Mouse (Mus musculus) heart, embryonic 10.5 days (tissue): ENCODE results near the gene Myrfl. TPM values are rescaled to one million over a fixed set of nuclear protein-coding genes. Genes with fewer than 3 reads are reported as not detected.

Experiments used
- DNase-seq: peaks from one replicate; pipeline ENCODE4 v3.0.0-alpha.2; 2017; ENCODE audit warnings: low spot score
- H3K27ac ChIP-seq: fragments of 300-500 bp; sonication (generic); 2 replicates; pipeline ENCODE4 v1.5.1; 2016; ENCODE audit warnings: mild to moderate bottlenecking
- H3K27me3 ChIP-seq: fragments of 300-500 bp; sonication (generic); 2 replicates; pipeline ENCODE4 v1.6.1; 2016; ENCODE audit warnings: mild to moderate bottlenecking; ENCODE audit not compliant: poor library complexity, insufficient read depth, severe bottlenecking
- H3K36me3 ChIP-seq: fragments of 300-500 bp; sonication (generic); 2 replicates; pipeline ENCODE4 v1.6.1; 2016; ENCODE audit warnings: mild to moderate bottlenecking, moderate library complexity
- H3K4me1 ChIP-seq: fragments of 300-500 bp; sonication (generic); 2 replicates; pipeline ENCODE4 v1.6.1; 2016; ENCODE audit warnings: mild to moderate bottlenecking
- H3K4me3 ChIP-seq: fragments of 300-500 bp; sonication (generic); 2 replicates; pipeline ENCODE4 v1.5.1; 2016; ENCODE audit warnings: mild to moderate bottlenecking, moderate library complexity
- H3K9me3 ChIP-seq: fragments of 300-500 bp; sonication (generic); 2 replicates; pipeline ENCODE4 v1.6.1; 2016; ENCODE audit warnings: mild to moderate bottlenecking, moderate library complexity
- WGBS: fragments of 180-500 bp; shearing (Covaris S2); methylation state at CpG from one replicate; pipeline ENCODE4 v1.1.7; 2016; 5-methylcytosine and 5-hydroxymethylcytosine counted together
- polyA plus RNA-seq: library from polyadenylated mRNA; unstranded; fragments of >200 nt; fragmentation: Nextera tagmentation; extraction: Ambion mirVana; gene quantifications from 2 replicates; pipeline ENCODE4 v1.2.1, GENCODE M21; 2016

Gene Myrfl
- polyA plus RNA-seq, 1 experiment from 2014 or later = 0.33 TPM

GRCm38 (mm10) chr10:116904503-116904908 lies 7.8 kb upstream of the Myrfl start:
- Histone ChIP-seq H3K27ac (no peak overlapping the region), H3K4me3 (no peak overlapping the region), H3K9me3 (no peaks in the 10 kb centered on the region), H3K4me1 (peaks cover 6% of the 10 kb centered on the region; the same call in 1 of the 2 replicates), H3K27me3 (no peaks in the 10 kb centered on the region), H3K36me3 (peaks cover 48% of the 10 kb centered on the region)
- DNase-seq = no peak
- WGBS = 85% methylated on average over 10 of the region's 10 CpGs

DNA sequence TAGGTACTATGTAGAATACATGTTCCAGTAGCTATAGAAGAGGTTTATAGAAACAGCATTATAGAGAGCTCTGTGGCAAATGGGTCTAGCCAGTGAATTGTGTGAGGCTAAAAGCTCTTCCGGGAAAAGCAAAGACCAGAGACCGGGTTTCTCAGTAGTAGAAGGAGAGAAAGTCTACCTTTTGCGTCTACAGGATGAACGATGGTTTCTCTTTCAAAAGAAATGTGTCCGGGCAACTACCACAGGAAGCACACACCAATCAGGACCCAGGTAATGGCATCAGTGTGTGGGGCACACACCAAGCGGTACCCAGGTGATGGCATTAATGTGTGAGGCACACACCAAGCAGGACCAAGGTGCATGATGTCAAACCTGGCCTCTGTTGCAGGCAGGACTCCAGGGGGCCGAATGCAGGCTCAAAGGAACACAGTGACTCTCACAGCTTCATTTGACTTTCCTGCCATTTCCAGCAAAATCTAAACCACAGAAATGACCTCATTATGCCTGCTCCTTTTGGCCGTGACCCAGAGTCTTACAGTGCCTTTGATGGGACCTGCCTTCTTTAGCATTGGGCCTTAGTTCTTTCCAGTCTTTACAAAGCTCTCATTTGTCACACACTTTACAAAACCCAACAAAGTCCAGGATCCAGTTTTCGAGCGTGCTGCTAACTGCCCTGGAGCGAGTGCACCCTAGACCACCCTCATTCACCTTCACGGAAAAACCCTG lies 1.4 kb downstream of the Myrfl start:
- Histone ChIP-seq H3K4me3 (no peak overlapping the region), H3K36me3 (no peaks in the 10 kb centered on the region), H3K27ac (no peak overlapping the region), H3K4me1 (peaks cover 9% of the 10 kb centered on the region; the same call in 1 of the 2 replicates), H3K9me3 (no peaks in the 10 kb centered on the region), H3K27me3 (no peaks in the 10 kb centered on the region)
- no peak for DNase-seq
- WGBS = 90% methylated on average over 12 of the region's 12 CpGs

DNA sequence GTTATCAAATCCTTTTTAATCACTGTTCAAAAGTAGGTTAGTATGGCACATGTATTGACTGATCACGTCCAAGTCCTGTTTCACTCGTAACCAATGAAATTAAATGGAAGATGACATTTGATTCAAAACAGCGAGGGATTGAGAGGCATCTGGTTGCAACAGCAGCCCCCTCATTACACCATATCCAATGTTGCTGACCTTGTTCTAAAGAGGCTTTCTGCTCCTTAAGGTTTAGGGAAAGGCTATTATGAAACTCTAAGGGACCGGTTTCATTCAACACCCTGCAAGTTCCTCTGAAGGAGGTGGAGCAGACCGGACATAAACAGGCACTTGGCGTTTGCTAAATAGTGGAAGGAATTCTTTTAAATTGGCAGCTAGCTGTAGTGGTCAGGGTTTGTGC lies 2.2 kb downstream of the Myrfl start:
- no peak overlapping the region for H3K27ac ChIP-seq
- WGBS = 84% methylated on average over 6 of the region's 6 CpGs
- H3K36me3 ChIP-seq = no peaks in the 10 kb centered on the region
- DNase-seq = no peak
- no peak overlapping the region for H3K4me3 ChIP-seq
- H3K9me3 ChIP-seq = no peaks in the 10 kb centered on the region
- peaks cover 9% of the 10 kb centered on the region; the same call in 1 of the 2 replicates for H3K4me1 ChIP-seq
- no peaks in the 10 kb centered on the region for H3K27me3 ChIP-seq

- Histone ChIP-seq H3K4me3 (no peak overlapping the region), H3K27me3 (no peaks in the 10 kb centered on the region), H3K9me3 (no peaks in the 10 kb centered on the region), H3K4me1 (peaks cover 9% of the 10 kb centered on the region; the same call in 1 of the 2 replicates), H3K36me3 (no peaks in the 10 kb centered on the region), H3K27ac (no peak overlapping the region)
- DNase-seq = no peak
- WGBS = 23% methylated on average over 3 of the region's 3 CpGs
Observed at GRCm38 (mm10) chr10:116893753-116894152, 3.0 kb downstream of the Myrfl start.

DNA sequence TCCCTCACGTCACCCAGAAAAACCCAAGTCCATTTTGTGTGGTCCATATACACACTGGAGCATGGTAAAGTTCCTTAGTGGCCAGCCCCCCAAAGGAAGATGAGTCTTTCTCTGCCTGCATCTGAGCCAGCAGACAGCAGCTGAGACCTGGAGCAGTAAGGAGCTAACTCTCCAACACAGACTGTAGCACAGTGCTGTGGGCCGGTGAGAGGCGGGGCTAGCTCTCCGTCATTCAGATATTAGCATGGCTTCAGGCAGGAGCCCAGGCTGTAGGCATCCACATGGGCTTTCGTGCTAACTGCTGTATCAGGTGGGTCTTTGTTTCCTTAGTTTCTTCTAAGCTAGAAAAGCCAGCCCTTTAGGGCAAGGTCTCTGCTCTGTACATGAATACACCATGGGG lies 6.1 kb downstream of the Myrfl start:
- no peak overlapping the region for H3K27ac ChIP-seq
- no peak for DNase-seq
- H3K36me3 ChIP-seq = no peaks in the 10 kb centered on the region
- no peak overlapping the region for H3K4me3 ChIP-seq
- WGBS = 56% methylated on average over 5 of the region's 5 CpGs
- H3K27me3 ChIP-seq = no peaks in the 10 kb centered on the region
- no peaks in the 10 kb centered on the region for H3K9me3 ChIP-seq
- peaks cover 9% of the 10 kb centered on the region; the same call in 1 of the 2 replicates for H3K4me1 ChIP-seq

DNA sequence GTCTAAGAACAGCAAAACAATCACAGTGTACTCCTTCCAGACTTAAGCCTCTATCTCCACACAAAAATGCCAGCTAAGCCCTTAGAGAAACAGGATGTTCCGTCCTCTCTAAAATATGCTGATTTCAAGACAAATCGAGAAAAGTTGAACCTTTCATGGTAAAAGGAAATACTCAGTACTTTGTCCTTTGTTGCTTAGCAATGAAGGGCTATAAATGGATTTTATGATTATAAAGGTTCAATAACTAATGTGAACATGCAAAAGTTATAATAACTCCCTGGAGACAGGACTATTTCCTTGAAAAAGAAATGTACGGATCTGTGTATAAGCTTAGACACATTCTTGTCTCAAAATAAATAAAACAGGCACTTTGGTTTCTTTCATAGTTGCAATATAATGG lies 12.2 kb downstream of the Myrfl start:
- Histone ChIP-seq H3K27ac (no peak overlapping the region), H3K36me3 (no peaks in the 10 kb centered on the region), H3K4me3 (no peak overlapping the region), H3K9me3 (no peaks in the 10 kb centered on the region), H3K4me1 (no peaks in the 10 kb centered on the region), H3K27me3 (no peaks in the 10 kb centered on the region)
- no peak for DNase-seq
- 80% methylated on average over 3 of the region's 3 CpGs for WGBS

GRCm38 (mm10) chr10:116883531-116883930 lies 13.2 kb downstream of the Myrfl start:
- H3K27me3 ChIP-seq = no peaks in the 10 kb centered on the region
- H3K9me3 ChIP-seq = no peaks in the 10 kb centered on the region
- no peak for DNase-seq
- WGBS = 68% methylated on average over 5 of the region's 5 CpGs
- no peaks in the 10 kb centered on the region for H3K36me3 ChIP-seq
- H3K4me3 ChIP-seq = no peak overlapping the region
- H3K4me1 ChIP-seq = no peaks in the 10 kb centered on the region
- H3K27ac ChIP-seq = no peak overlapping the region

DNA sequence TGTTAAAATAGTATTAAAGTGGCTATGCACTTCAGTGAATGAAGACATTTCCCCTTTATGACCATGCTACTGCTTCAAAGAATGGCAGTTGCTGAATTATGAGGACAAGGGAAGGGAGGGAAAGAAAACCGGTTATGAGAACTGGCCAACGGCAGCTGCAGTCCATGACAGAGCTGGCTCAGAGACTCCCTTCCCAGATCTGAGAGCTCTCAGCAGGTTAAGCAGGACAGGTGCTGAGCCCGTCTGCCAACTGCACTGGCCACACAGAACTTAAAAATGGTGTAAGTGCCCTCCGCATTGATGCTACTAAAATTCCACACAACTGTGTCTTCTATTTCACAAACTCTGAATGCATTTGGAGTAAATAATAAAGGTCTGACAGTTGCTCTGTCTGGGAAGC lies 19.3 kb downstream of the Myrfl start:
- Histone ChIP-seq H3K4me3 (no peak overlapping the region), H3K36me3 (no peaks in the 10 kb centered on the region), H3K27me3 (no peaks in the 10 kb centered on the region), H3K9me3 (no peaks in the 10 kb centered on the region), H3K27ac (no peak overlapping the region), H3K4me1 (0 out of 2 replicates have a peak, but pooled peaks cover 5% of the 10 kb centered on the region)
- DNase-seq = no peak
- WGBS = 85% methylated on average over 4 of the region's 4 CpGs

- no peaks in the 10 kb centered on the region for H3K9me3 ChIP-seq
- 77% methylated on average over 9 of the region's 9 CpGs for WGBS
- H3K27ac ChIP-seq = no peak overlapping the region
- no peak for DNase-seq
- no peaks in the 10 kb centered on the region for H3K27me3 ChIP-seq
- H3K4me3 ChIP-seq = no peak overlapping the region
- 0 out of 2 replicates have a peak, but pooled peaks cover 5% of the 10 kb centered on the region for H3K4me1 ChIP-seq
- H3K36me3 ChIP-seq = no peaks in the 10 kb centered on the region
Observed at GRCm38 (mm10) chr10:116874490-116874889, 22.2 kb downstream of the Myrfl start.

DNA sequence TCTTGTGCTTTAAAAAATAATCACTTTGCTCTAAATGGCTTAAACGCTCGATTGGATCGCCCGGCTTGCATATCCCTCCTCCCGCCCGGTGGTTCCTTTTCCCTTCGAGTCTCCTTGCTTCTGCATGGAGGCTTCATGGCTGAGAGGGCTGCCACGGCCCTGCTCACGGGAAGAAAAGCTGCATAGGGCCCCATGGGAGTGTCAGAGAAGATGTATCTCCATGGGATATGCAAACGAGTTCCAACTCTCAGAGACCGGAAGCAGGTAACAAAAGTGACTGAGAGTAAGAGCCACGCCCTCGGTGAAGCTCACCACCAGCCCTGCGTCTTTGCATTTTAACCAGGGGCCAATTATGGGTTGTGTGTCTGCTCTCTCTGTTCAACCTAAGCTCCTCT lies 24.7 kb downstream of the Myrfl start:
- Histone ChIP-seq H3K36me3 (no peaks in the 10 kb centered on the region), H3K9me3 (no peaks in the 10 kb centered on the region), H3K27ac (no peak overlapping the region), H3K27me3 (no peaks in the 10 kb centered on the region), H3K4me3 (no peak overlapping the region), H3K4me1 (0 out of 2 replicates have a peak, but pooled peaks cover 5% of the 10 kb centered on the region)
- WGBS = 76% methylated on average over 14 of the region's 14 CpGs
- no peak for DNase-seq

- 79% methylated on average over 12 of the region's 12 CpGs for WGBS
- Histone ChIP-seq H3K4me3 (no peak overlapping the region), H3K27ac (no peak overlapping the region)
Observed at GRCm38 (mm10) chr10:116871329-116872015, 25.2 kb downstream of the Myrfl start.

DNA sequence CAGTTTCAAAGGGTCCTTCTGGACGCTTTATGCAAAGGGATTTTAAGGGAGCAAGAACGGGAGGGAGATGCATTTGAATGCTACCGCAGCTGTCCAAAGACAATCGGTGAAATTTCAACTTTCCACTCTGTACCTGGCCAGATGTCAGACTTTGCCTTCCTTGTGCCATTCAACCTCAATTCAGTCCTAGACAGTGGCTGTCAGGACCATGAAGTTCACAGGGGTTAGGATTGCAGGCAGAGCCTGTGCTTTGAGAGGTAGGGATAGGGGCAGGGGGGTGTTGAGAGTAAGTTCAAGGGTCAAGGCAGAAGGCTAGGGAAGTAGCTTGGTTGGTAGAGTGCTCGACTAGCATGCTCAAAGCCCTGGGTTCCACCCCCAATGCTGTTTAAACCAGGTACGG lies 25.9 kb downstream of the Myrfl start:
- no peak for DNase-seq
- no peaks in the 10 kb centered on the region for H3K36me3 ChIP-seq
- H3K27ac ChIP-seq = no peak overlapping the region
- no peaks in the 10 kb centered on the region for H3K9me3 ChIP-seq
- 84% methylated on average over 6 of the region's 6 CpGs for WGBS
- H3K4me1 ChIP-seq = 0 out of 2 replicates have a peak, but pooled peaks cover 5% of the 10 kb centered on the region
- H3K27me3 ChIP-seq = no peaks in the 10 kb centered on the region
- no peak overlapping the region for H3K4me3 ChIP-seq

More at GRCm38 (mm10) chr10:116871329-116872015, 25.2 kb downstream of the Myrfl start:
- no peaks in the 10 kb centered on the region for H3K36me3 ChIP-seq
- no peaks in the 10 kb centered on the region for H3K9me3 ChIP-seq
- DNase-seq = no peak
- 0 out of 2 replicates have a peak, but pooled peaks cover 5% of the 10 kb centered on the region for H3K4me1 ChIP-seq
- no peaks in the 10 kb centered on the region for H3K27me3 ChIP-seq

- 76% methylated on average over 11 of the region's 11 CpGs for WGBS
- no peak for DNase-seq
- Histone ChIP-seq H3K4me3 (no peak overlapping the region), H3K9me3 (no peaks in the 10 kb centered on the region), H3K36me3 (no peaks in the 10 kb centered on the region), H3K27ac (no peak overlapping the region), H3K27me3 (0 out of 2 replicates have a peak, but pooled peaks cover 4% of the 10 kb centered on the region), H3K4me1 (peaks cover 9% of the 10 kb centered on the region)
Observed at GRCm38 (mm10) chr10:116853159-116853845, 43.4 kb downstream of the Myrfl start.
